Mouse (Mus musculus): ENCODE results near the gene H1fx.

GRCm38 (mm10) chr6:87998358-87998757 lies 16.9 kb upstream of the H1fx start:
- TF ChIP-seq CTCF (IDR thresholded peaks at IDR 0.05; ENCODE audit: low read depth) (no peak), EP300 (IDR thresholded peaks at IDR 0.05; ENCODE audit: low read depth) (no peak)
